Mouse (Mus musculus) ES-E14 (cell line): ENCODE measurements around the gene Zfp207.
"Not testable (repeated sequence)": the region's sequence is repeated elsewhere in the genome, so short reads cannot be mapped to it uniquely, and the experiment has no call there.

ENCODE experiments used
- CHD2 ChIP-seq: IDR thresholded peaks from 2 replicates; pipeline ENCODE4 v1.6.1; 2014; ENCODE audit warnings: mild to moderate bottlenecking, low read depth, low read length, inconsistent platforms
- HCFC1 ChIP-seq: IDR thresholded peaks from 2 replicates; pipeline ENCODE4 v1.6.1; 2012; ENCODE audit warnings: low read length, inconsistent platforms, borderline replicate concordance; ENCODE audit not compliant: insufficient read depth
- MAFK ChIP-seq: IDR thresholded peaks from 2 replicates; pipeline ENCODE4 v1.6.1; 2014; ENCODE audit warnings: mild to moderate bottlenecking, low read depth, low read length, inconsistent platforms; ENCODE audit not compliant: insufficient read depth
- ZNF384 ChIP-seq: IDR thresholded peaks from 2 replicates; pipeline ENCODE4 v1.6.1; 2012; ENCODE audit warnings: low read depth, low read length, inconsistent platforms

DNA sequence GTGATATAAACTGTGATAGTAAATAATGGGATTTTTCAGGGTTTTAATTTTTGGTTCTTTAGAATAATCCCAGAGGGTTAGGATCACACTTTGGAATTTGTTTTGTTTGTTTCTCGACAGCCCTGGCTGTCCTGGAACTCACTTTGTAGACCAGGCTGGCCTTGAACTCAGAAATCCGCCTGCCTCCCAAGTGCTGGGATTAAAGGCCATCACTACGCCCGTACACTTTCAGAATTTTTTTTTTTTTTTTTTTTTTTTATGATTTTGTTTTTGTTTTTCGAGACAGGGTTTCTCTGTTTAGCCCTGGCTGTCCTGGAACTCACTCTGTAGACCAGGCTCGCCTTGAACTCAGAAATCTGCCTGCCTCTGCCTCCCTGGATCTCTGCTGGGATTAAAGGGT is 24.8 kb downstream of the Zfp207 start:
- not testable (repeated sequence) for TF ChIP-seq HCFC1, CHD2, MAFK
- peak; percentile 64 for TF ChIP-seq ZNF384
